Mouse (Mus musculus) heart, postnatal 14 days (tissue): ENCODE data around the gene Sorcs3. TPM values are rescaled to one million over a fixed set of nuclear protein-coding genes. Genes with fewer than 3 reads are reported as not detected.

Source experiments
- DNase-seq, 2 experiments: peaks; one replicate each; pipeline ENCODE4 v3.0.0; 2021 to 2022
- intact Hi-C: fragments of 180-260 bp; cut with DNase I; formaldehyde crosslinking; loops from one replicate; pipeline ENCODE4 v1.15.1; 2025
- total RNA-seq, 2 experiments: library from RNA; stranded (reverse); gene quantifications; 2 replicates each; pipeline ENCODE4 v1.2.3; 2021

Sorcs3 gene
- total RNA-seq, 2 experiments from 2014 or later: 0.05 TPM; not detected in 1

GRCm38 (mm10) chr19:48478864-48479263 lies 273.0 kb downstream of the Sorcs3 start:
- DNase-seq: no peak
- intact Hi-C loops: no loop called here

DNA sequence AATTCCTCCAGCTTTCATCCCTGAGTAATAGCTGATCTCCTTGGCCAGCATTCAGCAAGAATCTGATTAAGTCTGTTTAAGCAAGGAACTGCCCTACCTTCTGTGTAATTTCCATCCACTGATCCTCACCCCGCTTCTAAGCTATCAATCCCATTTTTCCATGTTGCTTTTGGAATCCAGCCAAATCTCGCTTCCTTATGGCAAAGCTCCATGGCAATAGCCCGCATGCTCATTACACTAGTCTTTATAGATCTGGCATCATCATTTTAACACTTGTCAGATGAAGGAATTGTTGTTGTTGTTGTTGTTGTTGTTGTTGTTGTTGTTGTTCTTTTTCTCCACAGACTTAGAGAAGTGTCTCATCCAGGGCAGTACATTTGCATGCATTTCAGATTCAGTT lies 277.1 kb downstream of the Sorcs3 start:
- intact Hi-C loops: no loop called here
- DNase-seq: no peak

GRCm38 (mm10) chr19:48491111-48491510 lies 285.3 kb downstream of the Sorcs3 start:
- intact Hi-C loops: no loop called here
- DNase-seq: no peak

DNA sequence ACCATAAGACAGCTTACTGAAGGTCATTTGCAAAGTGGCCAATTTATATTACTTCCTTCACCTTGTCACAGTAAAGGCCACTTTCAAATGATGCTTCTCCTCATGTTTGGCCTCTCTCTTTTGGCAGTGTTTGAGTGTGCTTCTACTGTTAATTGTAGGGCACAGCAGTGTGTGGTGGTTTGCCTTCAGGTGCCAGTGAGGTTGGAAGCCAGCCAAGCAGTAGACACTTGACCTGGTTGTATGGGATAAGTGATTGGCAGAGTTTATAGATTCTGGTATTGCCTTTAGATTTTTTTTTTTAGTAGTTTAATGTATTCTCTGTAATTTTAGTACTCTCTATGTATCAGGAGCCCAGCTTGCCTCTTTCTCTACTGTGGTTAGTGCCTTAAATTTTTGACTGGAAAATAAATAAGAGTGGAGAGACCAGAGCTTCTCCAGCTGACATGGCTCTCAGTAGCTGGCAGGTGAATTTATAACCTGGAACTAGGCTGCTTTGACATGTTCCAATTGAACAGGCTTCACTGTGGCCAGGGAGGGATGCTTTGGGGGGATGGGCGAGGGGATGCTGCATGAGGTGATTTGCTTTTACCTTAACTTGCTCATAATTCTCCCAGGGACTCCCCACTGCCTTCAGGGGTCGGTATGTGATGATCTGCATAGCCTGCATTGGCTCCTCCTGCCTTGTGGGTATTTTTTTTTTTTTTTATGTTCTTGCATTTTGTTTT lies 298.2 kb downstream of the Sorcs3 start:
- no peak for DNase-seq
- intact Hi-C loops: no loop called here

GRCm38 (mm10) chr19:48523803-48524202 lies 318.0 kb downstream of the Sorcs3 start:
- intact Hi-C loops: no loop called here
- DNase-seq: no peak

- intact Hi-C loops: no loop called here
- no peak for DNase-seq
Measured at GRCm38 (mm10) chr19:48524527-48525214, 318.8 kb downstream of the Sorcs3 start.

GRCm38 (mm10) chr19:48533582-48533981 lies 327.8 kb downstream of the Sorcs3 start:
- intact Hi-C loops: no loop called here
- no peak for DNase-seq

- intact Hi-C loops: no loop called here
- DNase-seq: no peak
Measured at GRCm38 (mm10) chr19:48544294-48544693, 338.5 kb downstream of the Sorcs3 start.

DNA sequence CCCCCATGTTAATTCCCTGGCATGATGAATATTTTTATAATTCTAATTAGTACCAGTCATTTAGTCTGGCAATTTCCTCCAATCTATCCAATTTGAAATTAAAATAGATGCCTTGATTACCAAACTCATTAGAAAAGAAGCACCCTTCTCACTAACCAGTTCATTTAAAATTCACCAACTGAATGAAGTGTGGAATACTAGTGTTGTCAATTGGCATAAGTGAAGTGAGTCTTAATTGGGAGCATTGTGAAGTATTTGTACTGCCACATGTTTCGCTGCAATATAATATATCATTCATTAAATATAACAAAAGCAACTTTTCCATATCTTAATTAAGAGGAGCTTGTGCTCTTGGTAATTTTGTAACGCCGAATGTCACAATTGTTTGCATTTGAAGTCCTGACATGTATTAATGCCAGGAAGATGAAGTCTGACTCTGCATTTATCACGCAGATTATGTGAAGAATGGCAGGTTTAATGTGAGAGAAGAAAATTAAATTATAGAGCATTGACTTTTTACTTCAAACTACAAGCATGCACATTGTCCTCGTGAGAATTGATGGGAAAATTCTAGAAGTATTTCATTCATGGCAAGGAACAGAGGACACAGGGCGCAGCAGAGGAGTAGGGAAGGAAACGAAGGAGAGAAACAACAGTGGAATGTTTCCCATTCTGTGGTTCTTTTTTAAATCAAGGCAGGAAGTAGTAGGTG lies 339.8 kb downstream of the Sorcs3 start:
- DNase-seq: no peak
- intact Hi-C loops: no loop called here

- no peak for DNase-seq
- intact Hi-C loops: no loop called here
Measured at GRCm38 (mm10) chr19:48546133-48546448, 340.3 kb downstream of the Sorcs3 start.

DNA sequence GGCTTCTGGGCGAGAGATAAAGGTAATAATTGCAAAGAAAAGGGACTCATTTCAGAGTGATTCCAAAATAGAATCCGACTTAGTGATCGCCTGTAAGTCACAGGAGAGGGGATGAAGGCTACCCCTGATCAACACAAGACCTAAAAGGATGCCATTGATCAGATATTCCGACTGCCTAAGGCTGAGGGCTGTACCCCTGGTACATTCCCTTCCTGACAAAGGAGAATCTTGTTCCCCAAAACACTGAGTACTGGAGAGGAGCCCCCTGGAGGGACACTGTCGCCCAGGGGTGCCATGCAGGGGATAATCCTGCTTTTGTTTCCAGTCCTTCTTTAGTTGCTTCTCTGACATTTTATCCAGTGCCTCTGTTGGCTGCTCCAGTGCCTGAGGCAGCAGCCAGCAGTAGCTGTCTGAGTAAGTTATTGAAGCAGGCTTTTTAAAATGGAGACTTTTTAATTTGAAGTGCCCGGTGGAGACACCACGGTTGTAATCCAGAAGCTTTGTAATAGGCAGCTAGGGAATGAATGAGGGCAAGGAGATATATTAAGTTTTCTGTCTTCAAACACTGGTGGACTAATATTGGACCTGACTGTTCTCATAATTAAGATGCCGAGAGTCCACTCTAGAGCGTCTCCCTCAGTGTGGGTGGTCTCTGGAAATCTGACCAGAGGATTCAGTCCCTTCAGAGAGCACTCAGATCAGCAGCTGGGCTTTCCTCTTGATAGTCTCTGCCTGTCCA lies 342.5 kb downstream of the Sorcs3 start:
- DNase-seq: no peak
- intact Hi-C loops: no loop called here

- no peak for DNase-seq
- intact Hi-C loops: no loop called here
Measured at GRCm38 (mm10) chr19:48559432-48559831, 353.6 kb downstream of the Sorcs3 start.

DNA sequence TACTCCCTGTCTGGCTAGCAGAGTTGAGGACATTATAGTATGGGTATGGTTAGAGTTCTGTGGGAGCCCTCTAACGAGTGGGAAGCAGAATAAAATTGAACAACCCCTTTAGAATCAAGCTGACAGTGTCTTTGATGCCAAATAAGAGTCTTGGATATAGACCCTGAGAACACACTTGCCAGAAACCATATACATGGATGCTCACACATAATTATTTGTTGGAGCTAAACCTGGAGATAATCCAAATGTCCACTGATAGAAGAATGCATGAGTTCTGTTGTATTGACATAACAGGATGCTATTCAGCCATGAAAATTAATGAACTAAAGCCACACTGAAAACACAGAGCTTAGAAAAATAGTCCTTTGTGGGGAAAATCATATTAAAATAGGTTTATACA lies 369.9 kb downstream of the Sorcs3 start:
- intact Hi-C loops: no loop called here
- DNase-seq: no peak

DNA sequence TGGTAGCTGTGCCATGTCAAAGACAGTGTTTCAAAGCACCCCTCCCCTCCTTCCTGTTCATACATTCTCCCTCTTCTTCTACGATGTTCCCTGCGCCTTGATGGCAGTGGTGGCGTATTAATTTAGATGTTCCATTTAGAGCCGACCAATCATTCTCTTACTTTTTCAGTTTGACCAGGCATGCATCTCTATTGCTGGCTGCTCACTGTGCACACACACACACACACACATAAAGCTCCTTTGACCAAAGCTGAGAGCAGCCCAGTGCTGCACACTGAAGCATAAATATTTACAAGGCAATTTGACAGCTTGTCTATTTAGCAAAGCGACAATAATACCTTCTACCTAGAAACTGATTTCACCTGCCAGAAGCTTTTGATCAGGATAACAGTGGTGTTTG lies 371.3 kb downstream of the Sorcs3 start:
- intact Hi-C loops: no loop called here
- DNase-seq: no peak

DNA sequence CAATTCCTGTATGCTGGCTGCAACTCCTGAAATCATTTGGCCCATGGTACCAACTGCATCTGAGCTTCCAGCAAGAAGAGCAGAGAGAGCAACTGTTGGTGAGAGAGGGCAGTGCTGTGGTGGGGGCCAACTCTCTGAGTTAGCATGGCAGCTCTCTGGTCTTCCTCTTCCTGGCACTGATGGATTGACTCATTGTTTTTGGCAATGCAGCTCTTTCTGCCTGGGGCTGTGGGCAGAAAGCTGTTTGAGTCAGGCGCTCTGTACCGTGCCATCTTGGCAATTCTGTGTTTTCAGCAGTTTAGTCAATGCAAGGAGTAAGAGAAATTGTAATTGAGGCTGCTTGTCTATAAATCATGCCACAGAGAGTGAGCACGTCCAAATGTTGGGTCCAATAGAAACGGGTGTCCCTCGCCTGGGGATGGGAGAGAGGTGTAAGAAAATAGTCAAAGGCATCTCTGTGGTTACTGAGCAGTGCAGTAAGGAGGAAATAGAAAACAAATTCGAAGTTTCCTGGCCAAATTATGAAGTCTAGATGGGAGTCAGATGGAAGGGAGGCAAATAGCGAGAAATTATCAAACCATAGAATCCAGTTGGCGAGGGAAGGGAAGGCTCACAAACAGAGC lies 379.2 kb downstream of the Sorcs3 start:
- intact Hi-C loops: no loop called here

GRCm38 (mm10) chr19:48616951-48617350 lies 411.1 kb downstream of the Sorcs3 start:
- no peak for DNase-seq
- intact Hi-C loops: no loop called here

More for the DNA sequence above, 379.2 kb downstream of the Sorcs3 start:
- DNase-seq: no peak

DNA sequence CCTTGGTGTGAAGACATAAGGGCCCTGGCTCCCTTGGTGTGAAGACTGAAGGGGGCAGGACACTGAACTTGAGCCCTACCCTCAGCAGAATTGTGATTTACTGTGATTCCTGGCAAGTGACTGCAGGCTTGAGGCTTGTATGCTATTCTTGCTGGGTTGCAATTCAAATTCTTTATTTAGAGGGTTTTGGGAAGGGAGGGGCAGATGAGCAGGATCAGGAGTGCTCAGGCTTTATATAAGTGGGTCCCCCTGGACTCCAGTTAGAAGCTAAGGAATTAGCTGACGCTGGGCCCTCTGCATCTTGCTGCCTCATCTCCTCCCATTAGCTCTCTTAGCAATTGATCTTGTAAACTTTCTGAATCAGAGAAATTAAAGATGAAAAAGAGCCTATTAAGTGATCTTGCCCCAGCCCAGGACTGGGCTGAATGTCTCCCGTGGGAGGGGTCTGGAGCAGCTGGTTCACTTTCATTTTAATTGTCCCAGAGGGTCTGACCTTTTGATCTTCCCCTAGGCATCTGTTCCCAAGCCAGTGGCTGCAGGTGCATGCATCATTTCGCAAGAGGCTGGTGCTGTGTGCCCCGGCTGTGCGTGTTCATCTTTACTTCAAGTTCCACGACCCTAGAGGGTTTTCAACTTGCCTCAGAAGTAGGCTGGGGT lies 425.0 kb downstream of the Sorcs3 start:
- no peak for DNase-seq
- intact Hi-C loops: no loop called here

GRCm38 (mm10) chr19:48642566-48642965 lies 436.7 kb downstream of the Sorcs3 start:
- intact Hi-C loops: no loop called here
- no peak for DNase-seq

DNA sequence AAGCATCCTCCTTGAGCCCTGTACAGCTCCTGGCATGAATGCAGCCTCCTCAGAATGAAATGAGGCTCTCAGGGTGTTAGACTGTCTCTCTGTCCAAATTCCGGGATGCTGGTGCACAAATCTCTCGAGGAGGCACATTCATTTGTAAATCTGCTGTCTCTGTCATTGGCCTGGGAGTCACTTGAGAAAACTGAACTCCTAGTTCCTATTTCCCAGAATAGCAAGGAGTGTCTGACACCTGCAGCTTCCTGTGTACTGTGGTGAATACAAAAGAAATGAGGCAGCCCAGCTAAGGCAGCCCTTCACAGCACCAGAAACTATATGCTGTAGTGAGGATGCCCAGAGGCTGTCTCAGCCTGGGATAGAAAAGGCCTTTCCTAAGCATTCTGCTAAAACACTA lies 444.1 kb downstream of the Sorcs3 start:
- intact Hi-C loops: no loop called here

DNA sequence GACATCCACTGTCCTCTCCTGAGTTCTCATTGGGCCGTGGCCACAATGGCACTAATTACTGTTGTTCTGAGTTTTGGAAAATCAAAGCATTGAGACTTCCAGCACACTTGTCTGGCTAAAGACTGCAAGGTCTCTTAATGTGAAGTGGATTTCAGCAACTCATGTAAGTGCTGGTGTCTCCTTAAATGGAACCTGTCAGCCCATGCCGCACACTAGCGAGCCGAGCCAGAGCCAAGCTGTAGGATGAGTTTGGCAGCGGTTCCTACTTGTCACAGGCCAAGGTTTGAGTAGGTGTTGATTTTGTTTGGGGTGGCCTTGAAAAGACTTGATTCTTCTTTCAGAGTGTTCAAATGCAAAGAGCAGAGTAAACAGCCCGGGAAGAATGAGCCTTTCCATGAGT lies 445.8 kb downstream of the Sorcs3 start:
- intact Hi-C loops: no loop called here
- DNase-seq: peak; percentile 2 to 5

More for the DNA sequence above, 444.1 kb downstream of the Sorcs3 start:
- DNase-seq: no peak
